Mouse (Mus musculus): ENCODE measurements around the gene Gm3173.
"Not testable (repeated sequence)": the region's sequence is repeated elsewhere in the genome, so short reads cannot be mapped to it uniquely, and the experiment has no call there.

- not testable (repeated sequence) for TF ChIP-seq CTCF (IDR thresholded peaks at IDR 0.05; ENCODE audit: control insufficient read depth, insufficient read depth, insufficient replicate concordance, low read depth, low read length); POLR2A (IDR thresholded peaks at IDR 0.05; ENCODE audit: control insufficient read depth, low read depth, low read length)
Observed at GRCm38 (mm10) chr14:4397226-4397625, 33.6 kb upstream of the Gm3173 start, which contains the start of gene Gm3159.

Data from testis, adult 2 months (tissue).